Mouse (Mus musculus) MEL-GATA-1-ER (cell line): ENCODE measurements around the gene Scyl3.

Experiments
- DNase-seq: peaks from one replicate; pipeline ENCODE4 v3.0.0-alpha.2; 2012; ENCODE audit warnings: low read depth; ENCODE audit errors: extremely low read depth

The Scyl3 gene

DNA sequence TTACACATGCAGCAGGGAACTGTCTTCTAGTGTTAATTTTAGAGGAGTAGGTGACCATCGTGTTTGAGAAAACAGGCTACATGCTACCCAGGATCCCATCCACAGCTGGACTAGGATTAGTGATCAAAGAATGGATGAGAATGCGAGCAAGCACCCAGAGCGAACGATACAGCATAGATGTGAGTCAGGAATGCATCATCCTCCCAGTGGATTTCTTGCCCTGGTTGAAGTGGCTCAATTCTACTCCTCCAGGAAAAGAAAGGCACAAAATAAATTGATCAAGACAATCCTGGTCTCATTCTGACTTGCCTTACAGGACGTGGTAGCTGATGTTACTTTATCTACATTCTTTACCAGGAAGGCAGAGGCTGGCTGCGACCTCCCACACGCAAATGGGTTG is at the start of gene Scyl3:
TSS of gene Scyl3 (plus strand) at position 255 of the 400 bp plus-strand sequence.
- no peak for DNase-seq

DNA sequence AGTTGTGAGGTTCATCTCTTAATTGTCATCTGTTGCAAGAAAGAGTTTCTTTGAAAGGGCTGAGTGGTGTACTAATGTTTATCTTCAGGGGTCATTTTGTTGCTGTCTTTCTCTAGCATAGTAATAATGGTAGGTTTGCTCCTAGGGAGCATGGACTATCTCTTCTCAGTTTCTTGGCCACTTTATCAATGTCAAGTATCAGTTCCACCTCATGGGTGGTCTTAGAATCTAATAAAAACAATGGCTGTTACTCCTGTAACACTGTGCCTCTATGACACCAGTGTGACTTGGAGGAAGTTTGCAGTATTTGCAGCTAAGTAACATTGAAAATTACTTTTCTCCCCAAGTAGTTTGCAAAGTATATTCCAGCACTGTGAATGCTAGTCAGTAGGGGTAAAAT is 39.3 kb upstream of the Scyl3 start:
- DNase-seq, result no peak

DNA sequence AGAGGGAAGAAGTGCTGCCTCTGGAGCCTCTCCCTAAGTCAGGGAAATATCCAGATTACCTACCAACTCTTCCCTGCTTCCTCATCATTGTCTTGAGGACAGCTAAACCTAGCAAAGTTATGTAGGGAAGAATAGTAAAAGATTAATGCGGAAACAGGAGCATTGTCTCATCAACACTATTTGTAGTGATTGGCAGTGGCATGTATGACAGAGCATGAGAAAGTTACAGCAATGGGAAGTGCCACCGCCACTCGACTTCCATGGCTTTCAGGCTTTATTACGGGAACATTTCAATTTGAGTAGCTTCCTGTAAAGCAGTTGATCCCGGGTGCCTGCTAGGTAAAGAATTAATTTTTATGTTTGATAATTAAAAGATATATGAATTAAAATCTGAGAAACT is 35.6 kb upstream of the Scyl3 start:
- DNase-seq, result no peak

DNA sequence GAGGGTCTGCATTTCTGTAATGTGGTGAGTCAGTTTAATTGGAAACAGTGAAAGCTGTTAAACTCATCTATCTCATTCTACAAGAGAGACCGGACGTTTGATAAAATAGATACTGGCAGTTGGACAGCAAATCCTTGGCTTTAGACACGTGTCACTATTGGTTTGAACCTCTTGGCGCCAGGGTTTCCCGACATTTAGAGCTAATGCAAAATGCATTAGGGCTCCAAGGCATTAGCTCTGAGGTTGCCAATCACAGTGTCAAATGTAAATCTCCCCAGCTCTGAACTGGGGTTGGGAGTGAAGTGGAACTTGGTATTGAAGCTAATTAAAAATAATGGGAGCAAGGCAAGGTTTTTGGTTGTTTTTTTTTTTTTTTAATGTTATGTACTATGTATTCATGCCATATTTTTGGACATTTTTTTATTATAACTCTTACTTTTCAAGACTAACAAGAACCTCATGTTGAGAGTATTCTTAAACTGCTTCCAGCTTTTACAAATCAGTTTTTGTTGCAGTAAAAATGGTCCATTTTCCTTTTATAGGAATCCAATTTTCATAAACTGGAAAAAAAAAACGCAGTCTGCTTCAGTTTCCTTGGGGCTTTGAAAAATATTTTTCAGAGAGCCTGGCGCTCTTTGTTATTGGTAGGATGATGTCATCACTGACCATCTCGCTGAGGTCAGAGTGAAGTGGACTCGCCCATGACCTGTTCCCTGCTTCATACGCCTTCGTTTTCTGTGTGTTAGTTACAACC is 34.9 kb upstream of the Scyl3 start:
- DNase-seq, result no peak

DNA sequence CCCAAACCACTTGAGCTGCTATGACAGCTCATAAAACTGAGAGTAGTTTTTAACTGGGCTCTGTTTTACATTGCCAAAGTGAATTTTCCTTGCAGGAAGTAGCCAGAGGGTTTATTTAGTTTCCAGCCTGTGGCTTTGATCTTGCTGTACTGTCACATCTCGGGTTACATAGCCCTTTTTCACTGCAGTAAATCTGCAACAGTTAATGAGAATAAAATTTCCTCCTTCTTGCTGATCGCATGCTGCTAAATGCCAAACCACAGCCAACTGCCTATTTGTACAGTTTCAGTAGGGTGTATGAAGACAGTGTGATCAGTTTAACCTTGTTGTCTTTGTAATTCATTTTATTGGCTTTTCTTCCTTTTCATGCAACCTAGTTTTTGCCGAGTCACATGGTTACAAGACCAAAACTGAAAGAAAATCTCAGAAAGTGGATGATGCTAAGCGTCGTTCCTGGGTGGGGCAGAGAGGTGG is 30.6 kb upstream of the Scyl3 start:
- DNase-seq, result no peak

DNA sequence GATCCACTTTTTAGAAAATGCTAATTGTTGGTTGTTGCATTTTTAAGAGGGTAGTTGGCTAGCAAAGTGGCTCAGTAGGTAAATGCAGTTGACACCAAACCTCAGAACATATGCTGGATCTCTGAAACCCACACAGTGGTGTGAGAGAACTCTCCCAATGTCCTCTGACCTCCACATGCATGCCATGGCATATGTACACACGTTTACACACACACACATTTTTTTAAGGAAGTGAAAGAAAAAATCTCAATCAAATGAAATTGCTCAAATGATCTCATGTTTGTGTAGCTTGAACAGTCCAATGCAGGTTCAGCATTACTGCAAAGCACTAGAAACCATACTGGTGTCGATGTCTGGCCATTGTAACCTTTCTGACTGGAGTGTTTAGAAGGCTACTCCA is 29.3 kb upstream of the Scyl3 start:
- DNase-seq, result no peak

DNA sequence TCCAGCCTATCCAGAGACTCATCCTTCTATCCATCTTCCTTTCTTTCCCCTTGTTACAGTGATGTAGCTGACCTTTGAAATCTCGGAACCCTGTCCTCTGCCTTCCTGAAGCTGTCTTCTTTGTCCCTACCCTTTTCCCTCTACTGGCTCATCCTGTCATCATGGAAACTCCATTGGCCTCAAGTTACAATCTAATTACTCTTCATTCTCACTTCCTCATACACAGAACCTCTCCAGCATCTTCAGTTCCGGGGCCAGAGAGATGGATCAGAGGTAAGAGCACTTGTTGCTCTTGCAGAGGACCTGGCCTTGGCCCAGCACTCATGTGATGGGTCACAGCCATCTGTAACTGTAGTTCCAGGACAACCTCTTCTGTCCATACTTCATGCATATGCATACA is 28.7 kb upstream of the Scyl3 start:
- no peak for DNase-seq

DNA sequence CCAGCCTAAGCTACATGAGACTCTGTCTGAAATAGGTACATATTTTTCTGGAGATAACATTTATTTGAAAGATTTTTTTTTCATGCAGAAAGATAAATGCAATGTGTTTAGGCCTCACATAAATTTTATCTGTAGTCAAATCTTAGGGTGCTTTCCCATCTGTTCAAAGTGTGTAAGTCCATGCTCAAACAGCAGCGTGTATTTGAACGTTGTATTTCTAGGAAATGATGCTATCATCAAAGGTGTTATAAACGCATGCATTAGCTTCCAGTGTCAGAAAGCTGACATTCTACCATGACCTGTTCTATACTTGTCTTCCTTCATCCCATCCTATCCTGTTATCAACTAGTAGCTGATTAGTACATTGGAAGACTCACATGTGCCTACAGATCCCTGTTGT is 25.5 kb upstream of the Scyl3 start:
- DNase-seq, result no peak

DNA sequence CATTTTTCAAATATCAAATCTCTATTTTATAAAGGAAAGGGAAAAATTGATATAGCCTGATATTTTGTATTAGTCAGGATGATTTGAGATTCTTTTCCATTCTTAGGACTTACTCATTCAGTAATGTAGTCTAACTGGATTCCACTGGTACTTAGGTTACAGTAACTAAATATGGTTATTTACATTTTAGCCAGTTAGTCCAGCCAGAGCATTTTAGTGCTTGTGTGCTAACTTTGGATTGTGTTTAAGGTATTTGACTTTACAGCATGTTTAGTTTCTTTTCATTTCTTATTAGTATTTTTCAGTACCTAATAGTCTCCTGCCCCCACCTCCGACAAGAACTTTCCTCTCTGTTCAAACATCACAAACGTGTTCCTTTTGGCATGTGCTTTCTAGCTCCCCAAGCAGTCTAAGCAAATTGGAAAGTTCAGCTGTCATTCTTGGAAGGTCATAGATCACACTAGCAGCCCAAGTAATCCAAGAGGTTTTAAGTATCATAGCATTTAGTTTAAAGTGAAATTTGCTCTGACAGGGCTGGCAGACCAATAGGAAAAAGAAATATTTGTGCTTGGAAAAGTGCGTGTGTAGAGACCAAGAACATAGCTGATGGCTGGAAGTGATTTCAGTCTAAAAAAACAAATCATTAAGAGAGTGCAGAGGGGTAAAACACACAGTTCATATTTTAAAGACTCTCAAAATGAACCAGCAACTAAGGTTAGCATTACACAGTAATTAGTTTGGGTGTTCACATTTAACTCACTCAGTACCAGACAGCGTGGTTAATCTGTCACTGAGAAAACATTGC is 21.7 kb upstream of the Scyl3 start:
- DNase-seq, result no peak

DNA sequence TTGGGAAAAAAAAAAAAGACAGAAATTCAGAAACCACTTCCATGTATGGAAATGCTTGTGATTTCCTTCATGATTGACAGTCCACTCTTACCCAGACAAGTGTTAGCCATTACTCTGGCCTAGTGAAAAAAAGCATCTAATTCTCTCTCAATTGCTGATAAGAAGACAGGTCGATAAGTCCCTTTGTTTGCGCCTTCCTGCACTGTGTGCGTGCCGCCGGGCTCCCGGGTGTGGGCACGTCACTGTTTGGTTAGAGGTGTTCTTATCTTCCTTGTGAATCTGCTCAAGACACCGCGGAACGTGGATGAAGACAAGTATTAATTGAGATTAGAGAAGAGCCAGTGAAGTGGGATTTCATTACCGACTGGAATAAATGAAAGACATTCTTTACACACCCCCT is 20.5 kb upstream of the Scyl3 start:
- no peak for DNase-seq

DNA sequence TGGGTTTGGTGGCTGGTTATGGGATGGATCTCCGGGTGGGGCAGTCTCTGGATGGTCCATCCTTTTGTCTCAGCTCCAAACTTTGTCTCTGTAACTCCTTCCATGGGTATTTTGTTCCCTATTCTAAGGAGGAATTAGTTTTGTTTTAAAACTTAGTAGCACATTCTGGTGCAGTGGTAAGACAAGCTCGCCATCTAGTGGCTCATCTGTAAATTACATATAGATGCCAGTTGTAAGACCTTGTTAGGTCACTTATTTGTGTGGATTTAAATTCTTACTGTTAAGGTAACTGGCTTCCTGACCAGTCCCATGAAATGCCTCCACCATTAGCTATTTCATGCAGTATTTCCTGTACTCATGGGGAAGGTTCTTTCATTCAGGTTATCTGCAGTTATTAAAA is 18.6 kb upstream of the Scyl3 start:
- DNase-seq, result peak; percentile 39

DNA sequence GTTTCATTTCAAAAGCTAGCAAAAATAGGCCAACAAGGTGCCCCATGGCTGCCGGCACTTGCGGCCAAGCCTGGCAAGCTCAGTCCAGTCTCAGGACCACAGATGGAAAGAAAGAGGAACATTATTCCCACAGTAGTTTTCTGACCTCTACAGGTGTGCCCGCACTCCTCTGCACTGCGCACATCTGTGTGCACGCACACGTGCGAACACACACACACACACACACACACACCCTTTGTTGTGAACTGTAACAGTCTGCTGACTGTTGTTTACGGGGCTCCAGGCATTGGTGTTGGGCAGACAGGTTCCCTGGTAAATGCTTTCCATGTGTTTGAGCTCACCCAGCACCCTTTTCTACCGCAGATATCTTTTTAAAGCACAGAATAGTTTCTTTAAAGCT is 18.1 kb upstream of the Scyl3 start:
- no peak for DNase-seq

DNA sequence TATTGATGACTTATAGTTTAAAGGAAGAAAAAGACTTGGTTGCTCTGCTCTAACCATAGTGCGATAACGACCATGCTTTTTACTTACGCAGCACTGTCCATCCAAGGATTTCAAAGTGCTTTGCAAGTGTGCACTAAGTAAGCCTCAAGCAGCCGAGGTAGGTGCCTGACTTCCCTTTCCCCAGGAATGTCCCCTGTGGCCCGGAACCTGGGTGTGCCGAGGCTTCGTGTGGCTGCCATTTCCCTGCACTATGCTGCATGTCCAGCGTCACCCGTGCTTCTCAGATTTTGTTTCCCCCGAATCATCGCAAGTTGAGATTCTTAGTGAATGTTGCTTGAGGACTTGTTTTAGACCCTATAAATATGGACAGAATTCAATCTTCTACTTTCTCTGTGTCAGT is 16.9 kb upstream of the Scyl3 start:
- no peak for DNase-seq

DNA sequence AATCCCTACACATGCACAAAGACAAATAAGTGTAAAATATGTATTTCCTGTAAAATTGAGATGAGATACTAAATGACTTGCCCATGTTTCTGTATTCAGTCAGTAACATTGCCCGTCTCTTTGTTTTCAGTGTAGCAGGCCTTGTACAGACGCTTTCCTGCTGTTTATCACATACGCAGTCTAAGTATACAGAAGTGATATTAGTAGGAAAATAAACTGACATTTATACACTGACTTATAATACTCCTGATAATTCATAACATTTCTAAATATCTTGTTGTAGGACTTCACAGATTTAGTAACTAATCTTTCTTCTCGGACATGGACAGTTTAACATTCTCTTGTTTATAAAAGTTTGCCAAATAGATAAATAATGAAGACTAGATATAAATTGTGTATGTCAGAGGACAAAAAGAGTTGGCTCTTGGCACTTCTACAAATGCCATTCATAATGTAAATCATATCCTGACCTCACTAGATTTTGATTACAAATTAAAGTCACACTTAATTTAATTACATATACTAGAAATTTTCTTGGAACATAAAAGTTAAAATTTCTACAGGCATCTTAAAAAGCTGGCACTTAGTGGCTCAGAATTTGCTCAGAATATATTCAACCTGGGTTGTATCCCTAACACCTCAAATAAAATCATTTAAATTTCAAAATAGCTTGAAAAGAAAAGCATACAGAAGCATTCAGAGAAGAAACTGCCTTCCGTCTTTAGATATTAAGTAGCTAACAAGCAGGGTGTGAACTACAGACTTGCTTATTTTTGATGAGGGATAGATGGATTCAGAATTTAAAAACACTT is 11.3 kb upstream of the Scyl3 start:
- no peak for DNase-seq

DNA sequence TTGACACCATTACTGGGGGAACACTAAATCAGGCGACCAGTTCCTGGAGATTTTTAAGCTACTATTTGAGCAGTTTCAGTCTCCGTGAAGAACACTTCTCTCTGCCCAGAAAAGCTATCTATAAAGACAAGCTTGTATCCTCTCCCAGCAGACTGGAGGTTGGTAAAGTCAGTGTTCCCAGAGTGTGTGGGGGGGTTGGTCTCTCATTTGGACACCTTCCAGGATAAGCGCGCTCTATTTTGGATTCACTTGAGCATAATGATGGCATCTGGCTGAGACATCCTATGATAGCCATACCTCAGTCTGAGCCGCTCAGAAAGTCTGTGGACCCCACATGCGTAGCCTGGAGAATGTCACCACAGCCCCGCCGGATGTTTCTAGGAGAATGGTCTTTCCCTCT is 4.8 kb upstream of the Scyl3 start:
- no peak for DNase-seq

DNA sequence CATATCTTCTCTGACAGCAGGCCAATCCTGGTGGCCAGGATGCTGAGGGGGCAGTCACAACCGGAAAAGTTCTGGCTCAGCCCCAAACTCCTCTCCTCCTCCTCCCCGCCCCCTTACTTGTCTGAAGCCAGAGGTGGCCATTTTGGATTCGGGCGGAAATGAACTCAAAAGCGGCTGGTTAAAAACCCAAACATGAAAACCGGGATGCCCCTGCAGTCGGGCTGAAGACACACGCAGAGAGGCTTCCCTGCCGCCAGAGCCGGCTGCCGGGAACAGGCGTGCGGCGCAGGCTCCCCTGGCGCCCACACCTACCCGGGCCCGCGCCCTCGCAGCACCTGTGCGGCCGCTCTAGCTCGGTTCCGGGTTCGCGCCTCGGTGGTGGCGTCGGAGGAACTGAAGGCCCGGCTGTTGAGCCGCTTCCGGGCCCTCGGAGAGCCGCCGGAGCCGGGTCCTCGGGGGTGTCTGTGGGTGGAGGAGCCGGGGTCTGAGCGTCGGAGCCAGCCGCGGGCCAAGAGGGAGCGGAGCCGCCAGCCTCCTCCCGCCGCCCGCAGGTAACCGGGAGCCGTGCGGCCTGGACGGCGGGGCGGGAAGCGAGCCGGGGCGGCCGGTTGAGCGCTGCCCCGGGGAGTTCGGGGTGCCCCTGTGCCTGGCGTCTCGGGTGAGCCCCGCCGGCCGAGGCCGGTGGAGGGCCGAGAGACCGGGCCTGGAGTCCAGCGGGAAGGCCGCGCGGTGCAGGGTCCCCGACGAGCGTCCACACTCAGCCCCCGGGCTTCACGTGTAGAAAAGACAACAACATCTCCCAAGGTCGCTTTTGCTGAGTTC is 947 bp downstream of the Scyl3 start:
- DNase-seq, result peak; percentile 74

DNA sequence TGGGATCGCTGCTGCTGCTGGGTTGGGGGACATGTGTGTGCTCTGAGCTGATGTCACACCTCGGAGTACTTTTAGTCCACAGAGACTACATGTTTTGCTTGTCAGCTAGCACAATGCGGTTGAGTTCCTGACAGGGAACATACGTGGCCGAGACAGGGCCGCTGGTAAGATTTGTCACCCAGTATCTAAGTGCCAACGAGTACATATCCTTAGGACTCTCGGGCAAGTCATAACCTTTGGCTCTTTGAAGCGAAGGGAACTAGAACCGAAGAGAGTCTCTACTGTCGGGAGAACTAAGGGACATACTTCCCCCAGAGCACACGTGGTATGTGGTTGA is 1.5 kb downstream of the Scyl3 start:
- peak; percentile 39 for DNase-seq

DNA sequence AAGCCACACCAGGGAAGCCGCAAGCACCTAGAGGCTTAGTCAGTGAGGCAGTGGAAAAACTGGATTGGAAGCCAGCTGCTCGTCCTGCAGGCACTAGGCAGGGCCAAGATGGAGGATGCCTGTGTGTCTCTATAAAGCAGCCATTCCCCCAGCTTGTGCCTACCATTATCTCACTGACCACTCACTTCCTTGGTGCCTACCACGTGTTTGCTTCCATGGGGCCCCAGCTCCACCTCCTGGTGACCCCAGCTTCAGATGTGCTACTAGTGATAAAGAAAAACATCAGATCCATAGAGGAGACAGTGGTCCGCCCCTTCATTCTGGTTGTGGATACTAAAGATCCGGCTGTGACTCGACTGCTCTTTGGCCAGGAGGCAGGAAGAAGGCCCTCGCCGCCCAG is 2.9 kb downstream of the Scyl3 start:
- no peak for DNase-seq

DNA sequence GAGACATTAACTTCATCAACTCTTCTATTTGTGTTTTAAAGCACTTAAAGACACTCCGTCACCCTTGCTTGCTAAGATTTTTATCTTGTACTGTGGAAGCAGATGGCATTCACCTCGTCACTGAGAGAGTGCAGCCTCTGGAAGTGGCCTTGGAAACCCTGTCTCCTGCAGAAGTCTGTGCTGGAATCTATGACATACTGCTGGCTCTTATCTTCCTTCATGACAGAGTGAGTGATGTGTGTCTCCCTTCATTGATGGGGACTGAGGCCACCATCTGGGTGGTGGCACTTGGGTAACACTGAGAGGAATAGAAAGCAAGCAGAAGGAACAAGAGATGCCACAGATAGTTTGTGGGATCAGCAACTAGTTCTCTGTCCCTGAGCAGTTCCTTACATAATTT is 5.7 kb downstream of the Scyl3 start:
- DNase-seq, result no peak

DNA sequence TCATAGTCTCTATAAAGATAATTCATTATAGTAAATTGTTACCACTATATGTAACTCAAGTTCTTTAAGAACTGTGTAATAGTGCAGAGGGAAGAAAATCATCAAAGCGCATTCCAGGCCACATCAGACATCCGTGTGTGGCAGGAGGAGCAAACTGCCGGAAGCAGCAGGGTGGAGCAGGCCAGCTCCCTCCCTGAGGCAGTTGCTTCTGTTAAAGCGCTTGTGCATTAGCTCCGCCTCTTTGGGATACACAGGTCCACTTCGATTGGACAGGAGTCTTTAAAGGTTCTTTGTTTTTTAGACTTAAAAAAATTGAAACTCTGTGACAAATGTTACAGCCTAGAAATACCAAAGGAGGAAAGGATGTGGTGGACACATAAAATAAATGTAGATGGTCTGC is 13.2 kb downstream of the Scyl3 start:
- no peak for DNase-seq

DNA sequence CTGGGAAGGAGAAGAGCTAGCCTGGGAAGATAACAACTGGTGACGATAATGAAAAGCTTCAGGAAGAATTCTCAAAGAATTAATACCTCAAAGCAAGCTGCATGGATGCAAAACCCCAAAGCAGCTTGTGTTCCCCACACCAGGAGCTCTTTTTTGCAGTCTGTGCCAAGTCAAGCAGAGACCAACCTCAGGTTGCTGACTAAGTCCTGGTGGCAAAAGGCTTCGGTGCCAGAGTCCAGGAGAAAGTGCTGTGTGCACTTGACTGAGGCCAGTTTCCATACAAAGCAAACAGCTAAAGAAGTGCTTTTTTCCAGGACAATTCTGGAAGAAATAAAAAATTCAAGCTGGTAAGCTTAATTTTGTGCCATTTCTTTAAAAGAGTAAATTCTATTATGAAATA is 24.5 kb downstream of the Scyl3 start:
- no peak for DNase-seq
